Mouse (Mus musculus) cerebellum, adult 8-10 months (tissue): Measurements from ENCODE around the gene Cdc42ep4.

ENCODE experiments used
- DNase-seq: peaks from one replicate; pipeline ENCODE4 v3.0.0; 2022

Gene Cdc42ep4

GRCm38 (mm10) chr11:113748797-113749521 is 2.7 kb downstream of the Cdc42ep4 start:
- DNase-seq = no peak

DNA sequence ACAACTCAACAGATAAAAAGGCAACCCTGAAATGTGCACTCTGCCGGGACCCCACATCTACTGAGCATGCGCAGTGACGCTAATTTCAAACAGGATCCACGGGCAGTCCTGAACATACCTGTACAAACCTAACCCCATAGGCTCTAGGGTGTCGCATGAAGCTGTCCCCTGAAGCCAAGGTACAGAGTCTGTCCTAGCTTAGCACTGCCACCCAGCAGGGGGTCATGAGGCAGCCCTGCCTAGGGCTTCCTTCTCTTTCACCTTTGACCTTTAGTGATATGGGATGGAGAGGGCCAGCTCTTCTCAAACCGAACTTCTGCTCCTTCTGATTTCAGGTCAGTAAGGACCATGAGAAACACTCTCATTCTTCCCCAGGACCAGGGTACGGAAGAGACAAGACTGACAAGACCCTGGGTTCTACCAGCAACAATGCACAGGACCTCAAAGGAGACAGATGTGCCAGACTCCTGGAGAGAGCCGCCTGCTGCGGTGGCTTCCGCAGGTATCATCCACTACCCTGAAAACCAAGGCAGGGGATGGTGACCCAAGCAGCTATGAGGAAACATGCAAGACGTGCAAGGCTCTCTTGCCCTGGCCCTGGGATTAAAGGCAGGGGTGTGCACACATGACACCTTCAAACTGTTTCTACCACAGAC is 3.8 kb downstream of the Cdc42ep4 start:
- no peak for DNase-seq

GRCm38 (mm10) chr11:113747056-113747455 is 4.6 kb downstream of the Cdc42ep4 start:
- DNase-seq = no peak

DNA sequence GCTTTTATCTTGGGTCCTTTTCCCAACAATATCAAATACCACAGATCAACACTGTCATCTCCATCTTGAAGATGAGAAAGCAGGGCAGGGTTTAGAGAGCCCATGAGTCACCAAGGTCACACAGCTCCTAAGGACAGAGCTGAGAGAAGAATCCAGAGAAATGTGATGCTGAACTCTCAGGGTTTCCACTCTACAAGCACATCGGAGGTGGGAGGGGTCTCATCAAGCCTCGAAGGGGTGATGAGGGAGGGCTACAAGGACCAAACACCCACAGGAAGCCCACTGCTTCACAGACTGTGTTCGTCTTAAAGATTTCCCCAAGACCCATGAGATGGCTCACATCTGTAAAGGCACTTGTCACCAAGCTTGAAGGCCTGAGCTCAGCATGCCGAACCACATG is 5.7 kb downstream of the Cdc42ep4 start:
- DNase-seq = no peak

- no peak for DNase-seq
Observed at GRCm38 (mm10) chr11:113742998-113743397, 8.7 kb downstream of the Cdc42ep4 start.

GRCm38 (mm10) chr11:113740100-113740499 is 11.6 kb downstream of the Cdc42ep4 start:
- no peak for DNase-seq

GRCm38 (mm10) chr11:113739213-113739612 is 12.5 kb downstream of the Cdc42ep4 start:
- DNase-seq = no peak

DNA sequence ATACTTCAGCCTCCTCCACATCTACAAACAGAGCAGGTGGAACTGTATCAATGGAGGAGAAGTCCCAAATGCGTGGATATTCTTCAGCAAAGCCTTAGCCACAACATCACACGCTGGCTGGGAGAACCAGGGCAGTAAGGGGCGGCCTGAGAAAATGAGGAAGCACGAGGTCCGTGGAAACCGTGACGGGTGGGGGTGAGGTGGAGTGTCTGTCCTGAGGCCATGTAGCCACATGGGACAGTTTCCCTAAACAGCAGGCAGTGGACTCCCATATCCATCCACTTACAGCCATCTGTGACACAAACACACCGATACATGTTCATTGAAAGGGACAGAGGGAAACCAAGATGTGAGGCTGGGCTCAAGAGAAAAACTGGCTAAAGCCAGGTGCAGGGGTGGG is 13.8 kb downstream of the Cdc42ep4 start:
- DNase-seq = no peak

DNA sequence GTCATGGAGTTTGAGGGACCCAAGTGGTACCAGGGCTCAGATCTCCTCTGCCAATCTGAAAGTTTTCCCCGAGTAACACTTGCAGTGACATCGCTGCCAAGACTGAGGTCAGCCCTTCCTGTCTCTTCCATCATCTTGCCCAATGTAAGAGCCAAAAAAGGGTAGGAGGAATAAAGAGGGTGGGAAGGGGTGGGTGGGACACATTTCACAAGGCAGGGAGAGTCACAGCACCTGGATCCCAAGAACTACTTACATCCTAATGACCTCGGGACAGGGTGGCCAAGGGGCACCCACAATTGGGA is 14.2 kb downstream of the Cdc42ep4 start:
- no peak for DNase-seq

DNA sequence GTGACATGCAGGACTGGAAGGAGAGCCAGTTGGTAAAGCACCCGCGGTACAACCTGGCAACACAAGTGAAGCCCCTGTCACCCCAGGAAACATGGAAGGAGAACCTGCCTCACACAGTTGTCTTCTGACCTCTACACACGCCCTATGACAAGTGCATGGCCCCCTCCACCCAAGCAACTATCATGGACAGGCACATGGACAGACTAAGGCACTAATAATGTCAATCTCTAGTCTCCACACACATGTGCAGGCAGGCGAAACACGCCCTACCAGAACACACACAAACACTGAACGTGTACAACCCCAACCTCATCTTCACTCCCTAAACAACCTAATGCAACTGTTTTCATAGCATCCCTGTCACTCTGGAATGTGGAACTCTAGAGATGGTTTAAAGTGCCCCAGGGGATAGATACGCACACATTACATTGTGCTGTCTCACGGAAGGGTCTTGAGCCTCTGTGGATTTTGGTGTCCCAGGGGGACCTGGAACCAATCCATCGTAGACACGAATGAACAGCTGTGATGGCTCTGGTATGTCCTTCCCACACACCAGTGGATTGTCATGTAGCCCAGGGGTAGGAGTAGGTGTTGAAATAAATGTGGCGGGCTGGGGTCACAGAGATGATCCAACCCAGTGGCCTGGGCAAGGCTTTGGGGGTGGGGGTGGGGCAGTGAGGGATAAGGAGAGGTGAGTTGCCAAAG is 14.7 kb downstream of the Cdc42ep4 start:
- DNase-seq = no peak

DNA sequence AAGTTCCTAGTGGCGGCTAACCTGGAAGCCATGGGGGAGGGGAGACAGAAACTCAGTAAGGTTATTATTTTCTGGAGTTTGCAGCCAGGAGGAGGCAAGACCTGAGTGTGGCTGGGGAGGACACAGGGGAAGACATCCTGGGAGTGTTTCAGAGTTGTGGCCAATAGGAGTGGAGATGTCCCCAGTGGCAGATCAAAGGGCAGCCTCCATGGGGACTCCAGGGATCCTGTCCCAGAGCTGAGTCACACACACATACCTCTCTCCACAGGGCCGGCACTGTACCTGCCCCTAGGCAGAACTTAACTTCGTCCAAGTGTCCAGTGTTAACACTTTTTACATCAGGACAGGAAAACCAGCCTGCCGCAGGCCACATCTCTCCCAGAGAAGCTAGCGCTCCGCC is 16.5 kb downstream of the Cdc42ep4 start:
- no peak for DNase-seq

DNA sequence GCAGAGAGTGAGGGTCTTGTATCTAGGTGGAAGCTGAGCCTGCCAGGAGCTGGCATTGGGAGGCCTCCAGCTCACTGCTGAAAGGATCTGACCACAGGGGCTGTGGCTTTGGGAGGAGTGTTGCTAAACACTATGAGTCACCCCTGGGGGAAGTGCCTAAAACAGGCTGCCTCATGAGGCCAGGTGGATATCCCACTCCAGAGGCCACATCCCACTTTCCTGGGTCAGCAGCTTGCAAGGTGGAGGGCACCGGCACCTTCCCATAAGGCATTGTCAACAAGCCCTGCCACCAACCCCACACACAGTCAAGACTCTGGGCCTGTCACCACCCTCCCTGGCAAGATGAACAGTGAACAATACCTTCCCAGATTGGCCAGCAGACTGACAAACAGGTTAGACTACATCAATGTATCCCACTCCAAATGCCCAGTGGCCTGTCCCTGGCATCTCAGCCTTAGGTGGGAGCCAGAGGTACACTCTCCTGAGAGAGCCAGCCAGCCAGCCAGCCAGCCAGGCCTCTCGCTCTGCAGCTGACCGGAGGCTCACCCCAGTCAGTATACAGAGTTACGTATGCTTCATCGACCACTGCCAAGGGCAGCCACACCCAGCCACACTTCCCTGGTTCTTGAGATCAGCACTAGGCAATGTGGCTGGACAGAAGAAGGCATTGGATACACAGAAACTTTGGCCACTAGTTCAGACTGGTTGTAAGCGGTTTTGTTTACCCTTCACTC is 17.9 kb downstream of the Cdc42ep4 start:
- DNase-seq = no peak

GRCm38 (mm10) chr11:113731945-113732612 is 19.6 kb downstream of the Cdc42ep4 start:
- no peak for DNase-seq

DNA sequence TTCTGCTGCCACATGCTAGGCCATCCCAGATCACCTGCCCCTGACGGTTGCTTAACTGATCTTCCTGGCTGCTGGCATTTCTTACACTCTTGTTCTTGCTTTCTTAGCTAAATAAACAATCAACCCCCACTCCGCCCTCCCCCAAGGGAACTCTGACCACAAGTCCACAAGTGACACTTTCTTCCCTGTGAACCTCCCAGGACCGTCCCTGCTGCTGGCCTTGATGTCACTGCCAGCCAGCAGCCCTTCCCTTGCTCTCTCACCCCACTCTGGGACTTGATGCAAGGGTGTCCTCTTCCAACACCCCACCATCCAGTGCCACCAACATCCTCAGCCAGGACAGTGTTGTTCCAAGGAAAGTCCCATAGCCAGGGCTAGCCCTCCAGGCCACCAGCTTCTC is 20.8 kb downstream of the Cdc42ep4 start:
- DNase-seq = no peak

GRCm38 (mm10) chr11:113729917-113730316 is 21.8 kb downstream of the Cdc42ep4 start:
- no peak for DNase-seq

DNA sequence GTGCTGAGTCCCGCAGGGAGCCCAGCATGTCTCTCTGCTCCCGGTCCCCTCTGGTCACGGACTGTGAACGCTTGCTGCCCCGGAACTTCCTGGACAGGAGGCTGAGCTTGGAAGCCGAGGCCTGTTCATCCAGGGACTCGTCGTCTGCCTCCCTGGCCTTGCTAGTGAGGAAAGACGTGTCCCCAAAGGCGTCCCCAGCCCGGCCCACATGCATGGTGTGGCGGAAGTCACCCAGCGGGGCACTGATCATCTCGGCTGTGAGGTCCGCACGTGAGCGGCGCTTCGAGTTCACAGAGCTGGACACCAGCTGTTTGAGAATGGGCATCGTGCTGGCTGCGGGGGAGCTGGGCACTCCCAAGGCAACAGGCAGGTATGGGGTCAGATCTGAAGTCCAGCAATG is 22.4 kb downstream of the Cdc42ep4 start:
- no peak for DNase-seq

GRCm38 (mm10) chr11:113727992-113728391 is 23.7 kb downstream of the Cdc42ep4 start:
- DNase-seq = no peak

DNA sequence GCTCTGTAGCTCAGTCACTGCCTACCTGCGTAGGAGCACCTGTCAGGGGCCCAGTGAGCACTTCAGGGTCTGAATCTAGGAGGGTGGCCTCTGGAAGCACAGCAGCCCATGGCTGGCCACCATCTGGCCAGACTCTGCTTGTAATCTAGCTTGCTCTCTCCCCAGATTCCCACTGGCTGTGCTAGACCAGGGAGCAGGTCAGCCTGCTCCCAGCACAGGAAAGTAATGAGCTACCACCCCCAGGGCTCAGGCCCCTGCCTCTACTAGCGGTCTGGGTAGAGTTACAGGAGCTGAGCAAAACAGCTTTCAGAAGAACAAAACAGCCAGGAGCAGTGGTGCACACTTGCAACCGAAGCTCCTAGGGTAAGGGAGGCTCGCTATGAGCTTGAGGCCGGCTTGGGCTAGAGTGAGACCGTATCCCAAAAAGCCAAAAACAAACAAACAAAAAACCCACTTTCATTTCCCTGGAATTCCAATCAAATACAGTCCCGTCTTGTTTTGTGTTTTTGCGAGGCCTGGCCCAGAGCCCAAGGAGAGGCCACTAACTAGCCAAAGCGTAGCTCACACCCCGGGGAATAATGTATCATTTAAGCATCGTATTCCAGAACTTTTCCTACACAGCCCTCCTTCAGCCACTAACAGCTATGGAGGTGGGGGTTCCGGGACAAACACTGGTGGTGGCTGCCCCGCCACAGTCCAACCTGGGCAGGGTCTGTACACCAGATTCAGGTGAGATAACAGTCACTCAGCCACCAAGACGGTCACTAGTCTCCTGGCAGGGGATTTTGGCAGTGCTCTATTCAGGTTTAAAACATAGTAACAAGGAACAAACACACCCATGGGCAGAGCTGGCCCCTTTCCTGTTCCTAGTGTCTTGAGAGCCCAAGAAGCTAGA is 24.4 kb downstream of the Cdc42ep4 start:
- DNase-seq = no peak

- DNase-seq = no peak
Observed at GRCm38 (mm10) chr11:113725235-113726048, 26.2 kb downstream of the Cdc42ep4 start.

- DNase-seq = no peak
Observed at GRCm38 (mm10) chr11:113722405-113723090, 29.1 kb downstream of the Cdc42ep4 start.
